Mouse (Mus musculus) liver, embryonic 11.5 days (tissue): Measurements from ENCODE around the gene Apol9b. TPM values are rescaled to one million over a fixed set of nuclear protein-coding genes. Genes with fewer than 3 reads are reported as not detected.

Experiments
- ATAC-seq: fragments of 200-750 bp; cut with Nextera tagmentation; replicated peaks from 2 replicates; pipeline ENCODE4 v1.8.0; 2017; ENCODE audit warnings: moderate number of reproducible peaks, mild to moderate bottlenecking, moderate TSS enrichment, moderate library complexity; ENCODE audit not compliant: low FRiP score
- DNase-seq: peaks from one replicate; pipeline ENCODE4 v3.0.0-alpha.2; 2017; ENCODE audit warnings: low spot score
- H3K27ac ChIP-seq: fragments of 300-500 bp; sonication (generic); 2 replicates; pipeline ENCODE4 v1.5.1; 2014; ENCODE audit warnings: mild to moderate bottlenecking, low read depth, low read length, control low read depth
- H3K27me3 ChIP-seq: fragments of 300-500 bp; sonication (generic); replicated peaks from 2 replicates; pipeline ENCODE4 v1.6.1; 2014; ENCODE audit warnings: low read length, mixed read lengths; ENCODE audit not compliant: control insufficient read depth, insufficient read depth
- H3K36me3 ChIP-seq: fragments of 300-500 bp; sonication (generic); 2 replicates; pipeline ENCODE4 v1.6.1; 2014; ENCODE audit warnings: mild to moderate bottlenecking, low read length, moderate library complexity, mixed read lengths; ENCODE audit not compliant: control insufficient read depth, insufficient read depth
- H3K4me1 ChIP-seq: fragments of 300-500 bp; sonication (generic); replicated peaks from 2 replicates; pipeline ENCODE4 v1.6.1; 2014; ENCODE audit warnings: low read length, mixed read lengths; ENCODE audit not compliant: control insufficient read depth, insufficient read depth
- H3K4me2 ChIP-seq: fragments of 300-500 bp; sonication (generic); 2 replicates; pipeline ENCODE4 v1.6.1; 2014; ENCODE audit warnings: mild to moderate bottlenecking, control low read depth, moderate library complexity
- H3K4me3 ChIP-seq: fragments of 300-500 bp; sonication (generic); 2 replicates; pipeline ENCODE4 v1.5.1; 2014; ENCODE audit warnings: low read depth, low read length, control low read depth
- H3K9ac ChIP-seq: fragments of 300-500 bp; sonication (generic); 2 replicates; pipeline ENCODE4 v1.6.1; 2014; ENCODE audit warnings: low read depth, low read length, control low read depth
- H3K9me3 ChIP-seq: fragments of 300-500 bp; sonication (generic); 2 replicates; pipeline ENCODE4 v1.6.1; 2016; ENCODE audit warnings: low read length, inconsistent platforms, mixed read lengths; ENCODE audit not compliant: control insufficient read depth
- WGBS: fragments of 180-500 bp; shearing (Covaris S2); extraction: QIAGEN DNeasy Blood & Tissue Kit; methylation state at CpG from one replicate; pipeline ENCODE4 v1.1.7; 2014; 5-methylcytosine and 5-hydroxymethylcytosine counted together
- polyA plus RNA-seq: library from polyadenylated mRNA; unstranded; fragments of >200 nt; fragmentation: Nextera tagmentation; extraction: Ambion mirVana; gene quantifications from 2 replicates; pipeline ENCODE4 v1.2.1, GENCODE M21; 2014

The Apol9b gene
- polyA plus RNA-seq, 1 experiment from 2014 or later, result not detected

- WGBS, result 92% methylated on average over 11 of the region's 11 CpGs
- no peak overlapping the region for H3K27ac ChIP-seq
Measured at GRCm38 (mm10) chr15:77763702-77764101, 34.9 kb downstream of the Apol9b start.

GRCm38 (mm10) chr15:77764391-77765006 lies 35.7 kb downstream of the Apol9b start:
- Histone ChIP-seq H3K9me3 (no peaks in the 10 kb centered on the region), H3K27ac (no peak overlapping the region), H3K9ac (no peak overlapping the region), H3K4me3 (no peak overlapping the region), H3K27me3 (no peaks in the 10 kb centered on the region), H3K4me2 (no peak overlapping the region), H3K36me3 (peaks cover 84% of the 10 kb centered on the region), H3K4me1 (no peaks in the 10 kb centered on the region)
- 85% methylated on average over 13 of the region's 13 CpGs for WGBS
- DNase-seq (no peak), ATAC-seq (no peak)

More at GRCm38 (mm10) chr15:77763702-77764101, 34.9 kb downstream of the Apol9b start:
- Histone ChIP-seq H3K9ac (no peak overlapping the region), H3K27me3 (no peaks in the 10 kb centered on the region), H3K4me1 (no peaks in the 10 kb centered on the region), H3K4me3 (no peak overlapping the region), H3K9me3 (no peaks in the 10 kb centered on the region), H3K4me2 (no peak overlapping the region), H3K36me3 (peaks cover 78% of the 10 kb centered on the region)
- no peak for DNase-seq
- ATAC-seq, result no peak

- no peak overlapping the region for H3K4me3 ChIP-seq
- no peak for DNase-seq
- no peaks in the 10 kb centered on the region for H3K9me3 ChIP-seq
- H3K9ac ChIP-seq, result no peak overlapping the region
- H3K4me1 ChIP-seq, result no peaks in the 10 kb centered on the region
- no peak overlapping the region for H3K27ac ChIP-seq
- no peak overlapping the region for H3K4me2 ChIP-seq
- ATAC-seq, result no peak
- 95% methylated on average over 16 of the region's 16 CpGs for WGBS
- no peaks in the 10 kb centered on the region for H3K27me3 ChIP-seq
- peaks cover 88% of the 10 kb centered on the region for H3K36me3 ChIP-seq
Measured at GRCm38 (mm10) chr15:77765484-77766093, 36.8 kb downstream of the Apol9b start.

- Histone ChIP-seq H3K4me3 (no peak overlapping the region), H3K27me3 (no peaks in the 10 kb centered on the region), H3K4me1 (no peaks in the 10 kb centered on the region), H3K27ac (no peak overlapping the region), H3K36me3 (peaks cover 89% of the 10 kb centered on the region), H3K9me3 (no peaks in the 10 kb centered on the region), H3K9ac (no peak overlapping the region), H3K4me2 (no peak overlapping the region)
- 93% methylated on average over 11 of the region's 11 CpGs for WGBS
- DNase-seq (no peak), ATAC-seq (no peak)
Measured at GRCm38 (mm10) chr15:77766981-77767380, 38.1 kb downstream of the Apol9b start.

GRCm38 (mm10) chr15:77770341-77770740 lies 41.5 kb downstream of the Apol9b start:
- WGBS, result 94% methylated on average over 5 of the region's 5 CpGs
- H3K4me1 ChIP-seq, result peaks cover 16% of the 10 kb centered on the region
- H3K27ac ChIP-seq, result no peak overlapping the region
- H3K27me3 ChIP-seq, result no peaks in the 10 kb centered on the region
- H3K4me3 ChIP-seq, result no peak overlapping the region
- H3K36me3 ChIP-seq, result peaks cover 87% of the 10 kb centered on the region
- H3K9me3 ChIP-seq, result no peaks in the 10 kb centered on the region
- no peak overlapping the region for H3K4me2 ChIP-seq
- ATAC-seq (no peak), DNase-seq (no peak)
- H3K9ac ChIP-seq, result no peak overlapping the region

GRCm38 (mm10) chr15:77770942-77771341 lies 42.1 kb downstream of the Apol9b start:
- Histone ChIP-seq H3K9ac (no peak overlapping the region), H3K4me1 (peaks cover 16% of the 10 kb centered on the region), H3K36me3 (peaks cover 85% of the 10 kb centered on the region), H3K4me3 (no peak overlapping the region), H3K4me2 (no peak overlapping the region), H3K9me3 (no peaks in the 10 kb centered on the region), H3K27ac (no peak overlapping the region), H3K27me3 (no peaks in the 10 kb centered on the region)
- 94% methylated on average over 9 of the region's 9 CpGs for WGBS
- DNase-seq (no peak), ATAC-seq (no peak)

GRCm38 (mm10) chr15:77773099-77773915 lies 44.5 kb downstream of the Apol9b start:
- peak; percentile 65 for DNase-seq
- Histone ChIP-seq H3K4me2 (peak overlapping the region; percentile 10; the same call in 1 of the 2 replicates), H3K9ac (0 out of 2 replicates have a peak overlapping the region, but pooled peaks have one; percentile 38), H3K9me3 (no peaks in the 10 kb centered on the region), H3K27me3 (no peaks in the 10 kb centered on the region), H3K36me3 (peaks cover 77% of the 10 kb centered on the region), H3K4me1 (peaks cover 16% of the 10 kb centered on the region), H3K4me3 (no peak overlapping the region), H3K27ac (peak overlapping the region; percentile 90)
- 69% methylated on average over 19 of the region's 19 CpGs for WGBS
- ATAC-seq, result peak; percentile 97

DNA sequence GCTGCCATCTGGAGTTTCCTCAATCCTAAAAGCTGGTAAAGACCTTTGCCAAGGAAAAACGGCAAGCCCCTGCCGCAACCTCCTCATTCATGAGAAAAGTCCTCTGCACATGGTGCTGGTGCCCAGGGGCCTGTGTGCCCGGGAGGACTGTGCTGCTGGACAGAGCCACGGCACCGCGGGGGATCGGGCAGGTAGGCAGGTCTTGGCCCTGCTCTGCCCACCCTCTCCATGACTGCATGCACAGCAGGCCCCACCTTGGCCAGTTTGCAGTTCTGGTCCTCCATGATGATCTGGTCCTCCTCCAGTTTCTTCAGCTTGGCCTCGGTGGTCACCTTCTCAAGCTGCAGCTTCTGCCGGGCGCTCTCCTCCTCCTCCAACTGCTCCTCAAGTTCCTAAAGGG lies 45.5 kb downstream of the Apol9b start:
- peaks cover 16% of the 10 kb centered on the region for H3K4me1 ChIP-seq
- H3K4me2 ChIP-seq, result no peak overlapping the region
- no peak for ATAC-seq
- no peak overlapping the region for H3K4me3 ChIP-seq
- no peak overlapping the region for H3K9ac ChIP-seq
- H3K27me3 ChIP-seq, result no peaks in the 10 kb centered on the region
- DNase-seq, result no peak
- H3K36me3 ChIP-seq, result peaks cover 71% of the 10 kb centered on the region
- H3K27ac ChIP-seq, result peak overlapping the region; percentile 66
- no peaks in the 10 kb centered on the region for H3K9me3 ChIP-seq
- WGBS, result 96% methylated on average over 10 of the region's 10 CpGs
